Mouse (Mus musculus): ENCODE results near the gene Frs2.

- TF ChIP-seq POLR2A (IDR thresholded peaks at IDR 0.05; ENCODE audit: borderline replicate concordance, extremely low read depth, low read depth, low read length): no peak
- no peak for TF ChIP-seq CTCF (IDR thresholded peaks at IDR 0.05; ENCODE audit: insufficient read depth, low read length)
Observed at GRCm38 (mm10) chr10:117185399-117186089, 37.2 kb upstream of the Frs2 start.
